Mouse (Mus musculus) kidney, adult 8-10 months (tissue): ENCODE measurements around the gene Pdcd4.
"Not testable (repeated sequence)": the region's sequence is repeated elsewhere in the genome, so short reads cannot be mapped to it uniquely, and the experiment has no call there.

Source experiments
- DNase-seq, 2 experiments: peaks; one replicate each; pipeline ENCODE4 v3.0.0; 2022

The Pdcd4 gene

DNA sequence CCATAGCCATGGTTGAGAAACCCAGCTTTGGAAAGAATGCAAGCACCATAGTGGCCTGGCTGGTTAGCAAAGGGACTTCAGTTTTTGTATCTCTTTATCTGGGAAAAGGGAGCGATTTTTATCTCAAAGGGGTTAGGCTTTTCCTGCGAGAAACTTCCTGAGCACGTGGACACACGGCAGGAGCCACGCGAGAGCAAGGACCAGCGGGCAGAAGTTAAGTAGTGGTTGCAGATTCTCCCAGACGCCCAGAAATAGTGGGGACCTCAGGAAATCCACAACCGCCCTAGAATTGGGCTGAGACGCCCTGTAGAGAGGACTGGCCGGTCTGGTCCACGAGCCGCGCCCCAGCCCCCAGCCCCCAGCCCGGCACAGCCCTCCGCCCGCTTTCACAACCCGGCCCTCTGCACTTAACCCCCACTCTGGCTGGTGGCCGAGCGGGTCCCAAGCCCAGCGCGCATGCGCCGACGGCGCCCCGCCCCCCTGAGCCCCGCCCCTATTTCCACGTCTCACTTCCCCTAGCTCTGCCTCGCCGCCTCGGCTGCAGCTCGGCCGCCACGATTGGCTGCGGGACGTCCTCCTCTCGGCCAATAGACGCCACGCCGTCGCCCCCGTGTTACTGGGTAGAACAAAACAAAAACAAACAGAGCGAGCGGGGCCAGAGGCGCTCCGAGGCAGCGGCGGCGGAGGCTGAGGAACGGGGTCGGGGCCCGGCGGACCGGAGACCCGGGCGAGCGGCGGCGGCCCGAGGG lies 10.9 kb downstream of the Pdcd4 start:
- peak; percentile 95 to 96 for DNase-seq

DNA sequence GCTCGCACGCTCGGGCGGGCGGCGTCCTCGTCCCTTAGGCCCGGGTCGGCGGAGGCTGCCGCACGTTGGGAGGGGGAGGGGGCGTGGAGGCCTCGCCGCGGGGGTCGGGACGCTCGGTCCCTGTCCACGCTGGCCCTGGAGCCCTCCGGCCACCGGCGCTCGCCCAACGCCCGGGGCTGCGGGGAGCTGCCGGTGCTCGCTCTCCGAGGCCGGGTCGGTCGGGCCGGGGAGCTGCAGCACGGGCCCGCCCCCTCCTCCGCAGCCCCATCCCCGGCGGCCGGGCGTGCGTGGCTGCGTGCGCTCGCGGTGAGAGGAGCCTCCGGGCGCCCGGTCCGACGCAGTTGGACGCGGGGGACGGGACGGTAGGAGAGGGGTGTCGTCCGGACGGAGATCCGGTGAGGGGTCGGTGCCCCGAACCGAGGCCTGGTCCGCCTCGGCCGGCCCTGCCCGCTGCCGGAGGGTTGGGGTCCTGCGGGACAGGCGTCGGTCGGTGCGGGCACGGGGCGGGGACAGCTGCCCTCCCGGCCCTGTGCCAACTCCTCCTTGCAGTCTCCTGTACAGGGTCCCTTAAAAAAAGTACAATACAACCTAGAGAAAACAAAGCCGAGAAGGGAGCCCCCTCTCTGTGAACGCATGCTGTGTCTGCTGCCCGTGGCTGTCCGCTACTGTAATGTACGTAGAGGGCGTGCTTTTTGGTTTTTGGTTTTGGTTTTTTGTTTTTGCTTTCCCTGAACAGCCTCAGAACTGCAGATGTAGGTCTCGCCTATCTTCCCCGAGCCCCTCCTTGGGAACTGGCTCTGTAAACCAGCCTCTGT lies 11.7 kb downstream of the Pdcd4 start:
- peak; percentile 39 to 46 for DNase-seq

DNA sequence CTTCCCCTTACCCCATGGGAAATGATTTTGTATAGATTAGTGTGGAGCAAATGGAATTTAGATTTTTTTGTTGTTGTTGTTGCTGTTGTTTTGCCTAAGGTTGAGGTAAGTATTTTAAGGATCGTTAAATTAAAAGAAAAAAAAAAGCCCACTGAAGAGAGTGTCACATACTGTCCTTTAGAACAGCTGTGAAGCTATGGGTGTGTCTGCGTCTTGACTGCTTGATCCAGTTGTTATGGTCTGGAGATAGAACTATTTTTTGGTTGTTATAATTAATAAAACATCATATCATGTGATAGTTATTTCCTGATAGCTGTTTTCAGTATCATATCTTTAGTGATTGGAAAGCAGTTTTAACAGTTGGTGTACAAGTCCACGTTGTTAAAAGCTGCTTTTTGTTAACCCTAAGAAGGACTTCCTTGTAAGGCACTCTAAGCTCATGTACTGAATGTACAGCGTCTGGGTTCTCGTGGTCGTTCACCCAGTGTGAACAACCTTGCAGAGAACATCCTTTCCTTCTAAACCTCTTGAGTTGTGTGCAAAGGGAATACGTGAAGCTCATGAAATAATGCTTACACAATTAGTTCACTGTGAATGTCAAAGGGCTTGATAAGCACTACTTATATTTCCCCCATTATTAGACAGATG lies 12.9 kb downstream of the Pdcd4 start:
- DNase-seq, result no peak

GRCm38 (mm10) chr19:53906033-53906702 lies 14.1 kb downstream of the Pdcd4 start:
- no peak for DNase-seq

DNA sequence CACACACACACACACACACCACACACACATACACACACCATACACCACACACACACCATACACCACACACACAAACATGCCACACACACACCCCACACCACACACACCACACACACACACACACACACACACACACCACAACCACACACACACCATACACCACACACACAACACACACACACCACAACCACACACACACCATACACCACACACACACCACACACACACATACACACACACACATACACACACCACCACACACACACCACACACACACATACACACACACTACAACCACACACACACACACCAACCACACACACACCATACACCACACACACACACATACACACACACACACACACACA lies 14.7 kb downstream of the Pdcd4 start:
- not testable (repeated sequence) for DNase-seq

DNA sequence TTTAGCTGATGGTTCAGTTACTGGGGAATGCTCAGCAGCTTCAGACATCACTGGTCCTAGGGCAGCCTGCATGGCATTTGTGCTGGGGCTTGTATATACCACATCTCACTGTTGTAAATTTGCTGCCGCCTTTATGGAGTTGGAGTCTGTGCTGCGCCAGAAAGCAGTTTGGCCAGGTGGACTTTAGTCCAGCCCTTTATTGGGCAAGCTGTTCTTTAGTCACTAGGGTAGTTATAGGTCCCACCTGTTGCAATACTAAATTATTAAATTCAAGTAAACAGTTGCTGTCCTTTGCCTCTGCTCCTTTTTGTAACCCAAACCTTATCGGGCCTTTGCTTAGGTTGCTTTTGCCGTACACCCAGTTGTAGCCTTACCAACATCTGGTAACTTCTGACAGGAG lies 22.9 kb downstream of the Pdcd4 start:
- DNase-seq, result no peak

GRCm38 (mm10) chr19:53919541-53919940 lies 27.5 kb downstream of the Pdcd4 start:
- DNase-seq, result no peak

DNA sequence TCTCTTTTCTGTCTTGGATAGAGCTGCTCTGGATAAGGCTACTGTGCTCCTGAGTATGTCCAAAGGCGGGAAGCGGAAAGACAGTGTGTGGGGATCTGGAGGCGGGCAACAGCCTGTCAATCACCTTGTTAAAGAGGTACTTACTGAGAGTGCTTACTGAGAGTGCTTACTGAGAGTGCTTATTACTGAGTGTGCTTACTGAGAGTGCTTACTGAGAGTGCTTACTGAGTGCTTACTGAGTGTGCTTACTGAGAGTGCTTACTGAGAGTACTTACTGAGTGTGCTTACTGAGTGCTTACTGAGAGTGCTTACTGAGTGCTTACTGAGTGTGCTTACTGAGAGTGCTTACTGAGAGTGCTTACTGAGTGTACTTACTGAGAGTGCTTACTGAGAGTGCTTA lies 30.0 kb downstream of the Pdcd4 start:
- not testable (repeated sequence) for DNase-seq

DNA sequence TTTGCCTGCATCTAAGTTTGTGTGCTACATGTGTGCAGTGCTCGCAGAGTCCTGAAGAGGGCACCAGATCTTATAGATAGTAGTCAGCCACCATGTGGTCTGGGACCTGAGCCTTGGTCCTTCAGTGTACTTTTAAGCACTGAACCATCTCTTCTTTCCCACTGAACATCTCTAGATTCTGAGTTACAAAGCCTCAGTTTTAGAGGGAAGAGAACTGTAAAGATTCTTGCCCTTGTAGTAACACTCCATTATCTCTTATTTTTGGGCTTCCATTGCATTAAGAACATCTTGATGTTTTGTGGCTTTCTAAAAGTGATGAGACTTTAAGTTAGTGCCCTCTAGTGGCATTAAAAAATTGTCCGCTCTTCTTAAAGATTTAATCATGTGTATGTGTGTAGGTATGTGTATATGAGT lies 33.3 kb downstream of the Pdcd4 start:
- DNase-seq, result no peak

DNA sequence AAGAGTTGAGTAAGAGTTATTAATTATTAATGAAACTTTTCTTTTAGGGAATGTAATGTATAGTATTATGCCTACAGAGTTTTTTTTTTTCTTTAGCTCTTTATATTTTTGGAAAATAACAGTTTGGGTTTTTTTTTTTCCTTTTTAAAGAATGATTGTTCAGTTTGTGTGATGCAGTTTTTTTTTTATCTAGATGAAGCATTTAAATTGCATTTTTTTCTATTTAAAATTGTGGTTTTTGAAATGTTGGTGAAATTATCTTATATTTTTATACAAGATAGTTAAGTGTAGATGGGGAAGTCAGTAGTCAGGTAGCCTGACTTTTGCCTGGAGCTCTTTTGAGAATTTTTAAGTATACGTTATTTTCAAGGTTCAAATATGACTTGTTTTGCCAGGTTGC lies 34.7 kb downstream of the Pdcd4 start:
- no peak for DNase-seq

GRCm38 (mm10) chr19:53929218-53929617 lies 37.2 kb downstream of the Pdcd4 start:
- no peak for DNase-seq

- no peak for DNase-seq
These were observed 41.0 kb downstream of the Pdcd4 start for GRCm38 (mm10) chr19:53933050-53933449.

DNA sequence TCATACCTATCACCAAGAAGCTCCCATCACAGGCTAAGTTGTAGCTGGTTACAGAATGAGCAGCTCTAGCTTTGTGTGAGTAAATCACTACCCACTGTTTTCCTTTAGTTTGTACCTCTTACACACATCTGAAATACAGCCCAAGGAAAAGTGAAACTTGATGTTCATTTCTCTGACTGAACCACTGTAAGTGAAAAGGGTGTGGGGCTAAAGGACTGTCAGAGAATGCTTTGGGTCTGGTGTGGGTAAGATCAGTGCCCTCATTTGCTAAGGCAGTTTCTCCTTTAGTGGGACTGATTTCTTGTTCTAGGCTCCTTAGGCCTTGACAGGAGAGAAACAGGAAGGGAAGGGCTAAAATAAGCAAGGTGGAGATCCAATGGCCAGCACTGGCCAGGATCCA lies 42.0 kb downstream of the Pdcd4 start:
- DNase-seq, result no peak

DNA sequence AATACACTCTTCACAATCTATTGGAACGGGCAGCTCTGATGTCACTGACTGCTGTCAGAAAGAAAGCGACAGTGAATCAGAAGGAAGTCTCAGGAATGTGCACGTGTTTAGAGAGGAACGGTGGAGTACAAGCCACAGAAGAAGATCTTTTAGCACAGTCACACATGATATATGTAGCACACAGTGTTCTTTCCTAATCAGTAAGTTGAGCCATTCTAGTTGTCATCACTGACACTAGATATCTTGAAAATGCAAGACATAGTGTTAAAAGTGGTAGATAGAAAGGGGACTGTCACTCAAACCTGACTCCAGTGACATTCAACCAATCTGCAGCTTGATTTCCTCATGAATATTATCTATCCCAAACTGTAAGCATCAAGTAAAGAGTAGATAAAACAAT lies 47.4 kb downstream of the Pdcd4 start:
- DNase-seq, result no peak

- no peak for DNase-seq
These were observed 49.1 kb downstream of the Pdcd4 start for GRCm38 (mm10) chr19:53941139-53941538.

DNA sequence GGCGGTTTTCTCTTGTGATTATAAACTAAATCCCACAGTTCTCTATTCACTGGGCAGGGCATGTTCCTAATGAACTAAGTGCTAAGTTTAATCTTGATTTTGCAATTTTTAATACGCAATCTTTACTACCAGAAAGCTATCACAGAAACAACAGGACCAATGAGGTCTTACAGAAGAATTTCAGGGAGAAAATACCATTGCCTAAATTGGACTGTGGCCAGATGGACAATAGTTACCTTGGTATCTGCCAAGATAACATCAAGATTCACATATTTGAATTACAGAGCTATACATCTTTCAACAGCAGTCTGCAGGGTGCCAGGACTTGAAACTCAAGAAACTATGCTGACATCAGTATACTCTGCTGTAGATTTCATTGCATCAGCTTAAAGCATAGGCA lies 50.3 kb downstream of the Pdcd4 start:
- DNase-seq, result no peak

GRCm38 (mm10) chr19:53943802-53944785 lies 52.1 kb downstream of the Pdcd4 start, which contains the start of the genes Shoc2 and Bbip1:
Gene Shoc2 (plus strand): TSS chr19:53944306.
Gene Bbip1 (minus strand): TSS chr19:53944627.
- DNase-seq, result peak; percentile 99

DNA sequence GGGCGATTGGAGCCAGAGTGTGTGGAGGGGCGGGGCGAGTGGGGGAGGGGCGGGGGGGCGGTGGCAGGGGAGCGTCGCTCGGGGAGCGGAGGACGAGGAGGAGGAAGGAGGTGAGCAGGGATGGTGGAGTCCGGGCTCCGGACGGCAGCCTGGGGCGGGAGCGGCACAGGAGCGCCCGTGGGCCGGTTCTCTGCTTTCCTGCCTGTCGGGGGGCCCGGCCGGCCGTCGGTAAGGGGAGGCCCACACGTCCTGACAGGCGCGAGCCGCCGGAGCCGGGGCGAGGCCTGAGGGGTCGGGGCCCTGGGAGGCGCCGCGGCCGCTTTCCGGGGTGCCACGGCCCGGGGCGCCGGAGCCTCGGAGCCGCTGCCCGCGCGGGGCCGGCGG lies 52.7 kb downstream of the Pdcd4 start:
- DNase-seq, result no peak

GRCm38 (mm10) chr19:53945171-53946042 lies 53.4 kb downstream of the Pdcd4 start:
- DNase-seq, result peak; percentile 33 to 36

- DNase-seq, result no peak
These were observed 65.5 kb downstream of the Pdcd4 start for GRCm38 (mm10) chr19:53957513-53957912.

- no peak for DNase-seq
These were observed 70.5 kb downstream of the Pdcd4 start for GRCm38 (mm10) chr19:53962511-53962910.
